14 mouse cellular contexts compared by ENCODE assay signal in the genomic region with DNA sequence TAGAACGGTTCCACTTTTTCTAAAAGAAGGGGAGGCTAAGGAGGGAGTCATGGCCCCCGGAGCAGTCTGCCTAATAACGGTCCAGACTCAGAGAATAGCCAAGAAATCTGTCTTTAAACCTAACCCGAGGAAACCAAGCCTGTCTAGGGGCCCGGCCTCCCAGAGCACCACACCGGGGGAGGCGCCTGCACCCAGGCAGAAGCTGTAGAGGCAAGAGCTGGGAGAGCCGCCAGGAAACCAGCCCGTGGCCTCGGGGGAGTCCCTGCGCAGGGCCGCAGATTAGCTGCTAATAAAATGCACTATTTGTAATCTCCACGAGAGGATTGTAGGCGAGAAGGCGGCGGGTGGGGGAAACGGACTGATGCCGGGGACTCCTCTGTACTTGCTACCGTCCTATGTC. TPM values are rescaled to one million over a fixed set of nuclear protein-coding genes. Genes with fewer than 3 reads are reported as not detected.
DNase-seq lines count a peak whose midpoint lies in the region; ATAC-seq and TF ChIP-seq lines count a peak whose summit lies in the region.
"Had no signal": no experiment of that assay in that cellular context is flagged by ENCODE, and none has a peak within 500 bp of the region (broad histone marks: within the 10 kb centered on the region; RNA-seq: fewer than 3 reads in every experiment).

No protein-coding gene starts in this region.

- no peak for ATAC-seq in lung, embryonic 14.5 days (ENCODE audit: insufficient read depth)
- no peak for ATAC-seq in kidney, embryonic 15.5 days (replicated peaks; ENCODE audit: low FRiP score)
- peak; percentile 26; the same call in 1 of the 2 replicates for ATAC-seq in neural tube, embryonic 14.5 days (ENCODE audit: low read depth)
- no peak for ATAC-seq in granulocyte monocyte progenitor cell, adult 5-6 weeks (replicated peaks; ENCODE audit: poor library complexity, severe bottlenecking)
- ATAC-seq in midbrain, embryonic 13.5 days: no peak

- H3K4me1 ChIP-seq in lung, embryonic 14.5 days (ENCODE audit: insufficient read depth): no peaks in the 10 kb centered on the region
- H3K4me1 ChIP-seq in kidney, embryonic 15.5 days: peaks cover 88% of the 10 kb centered on the region
- peaks cover 44% of the 10 kb centered on the region for H3K4me1 ChIP-seq in neural tube, embryonic 14.5 days (ENCODE audit: control insufficient read depth, insufficient read depth, low read length)
- H3K4me1 ChIP-seq in midbrain, embryonic 13.5 days (replicated peaks): peaks cover 6% of the 10 kb centered on the region

- no peaks in the 10 kb centered on the region for H3K36me3 ChIP-seq in lung, embryonic 14.5 days (ENCODE audit: insufficient read depth)
- peaks cover 13% of the 10 kb centered on the region for H3K36me3 ChIP-seq in kidney, embryonic 15.5 days
- H3K36me3 ChIP-seq in neural tube, embryonic 14.5 days (ENCODE audit: control insufficient read depth, insufficient read depth, low read length): no peaks in the 10 kb centered on the region
- no peaks in the 10 kb centered on the region for H3K36me3 ChIP-seq in midbrain, embryonic 13.5 days
- H3K36me3 ChIP-seq: embryonic facial prominence, embryonic 13.5 days had no signal

- no peaks in the 10 kb centered on the region for H3K9me3 ChIP-seq in lung, embryonic 14.5 days (ENCODE audit: low read depth, low read length)
- no peaks in the 10 kb centered on the region for H3K9me3 ChIP-seq in kidney, embryonic 15.5 days (replicated peaks)
- no peaks in the 10 kb centered on the region for H3K9me3 ChIP-seq in neural tube, embryonic 14.5 days (ENCODE audit: control insufficient read depth, low read length)
- no peaks in the 10 kb centered on the region for H3K9me3 ChIP-seq in midbrain, embryonic 13.5 days
- H3K9me3 ChIP-seq: embryonic facial prominence, embryonic 13.5 days; megakaryocyte, embryonic 14.5 days had no signal

- H3K4me2 ChIP-seq in lung, embryonic 14.5 days: no peak overlapping the region
- H3K4me2 ChIP-seq in kidney, embryonic 15.5 days: peak overlapping the region; percentile 96
- H3K4me2 ChIP-seq in neural tube, embryonic 14.5 days (ENCODE audit: low read depth, low read length): peak overlapping the region; percentile 100
- H3K4me2 ChIP-seq in midbrain, embryonic 13.5 days (replicated peaks): no peak overlapping the region
- H3K4me2 ChIP-seq: embryonic facial prominence, embryonic 13.5 days had no signal

- no peak for TF ChIP-seq CTCF in lung, embryonic 14.5 days (IDR thresholded peaks at IDR 0.05; ENCODE audit: low read depth)

- H3K4me3 ChIP-seq in lung, embryonic 14.5 days (ENCODE audit: low read depth, low read length): no peak overlapping the region
- H3K4me3 ChIP-seq in kidney, embryonic 15.5 days (replicated peaks): peak overlapping the region; percentile 72
- peak overlapping the region; percentile 95 for H3K4me3 ChIP-seq in neural tube, embryonic 14.5 days (ENCODE audit: low read depth, low read length)
- no peak overlapping the region for H3K4me3 ChIP-seq in midbrain, embryonic 13.5 days (replicated peaks)
- H3K4me3 ChIP-seq: embryonic facial prominence, embryonic 13.5 days; megakaryocyte, embryonic 14.5 days had no signal

- DNase-seq in lung, embryonic 14.5 days: peak; percentile 63
- DNase-seq in lung, adult 18-20 months: no peak
- DNase-seq in adrenal gland, adult 8-10 months: peak; percentile 90
- no peak for DNase-seq in cerebellum, adult 11 months
- DNase-seq: cerebellum, adult 8-10 months had no signal

- H3K27ac ChIP-seq in lung, embryonic 14.5 days (ENCODE audit: low read depth): no peak overlapping the region
- H3K27ac ChIP-seq in kidney, embryonic 15.5 days: peak overlapping the region; percentile 98
- H3K27ac ChIP-seq in neural tube, embryonic 14.5 days (ENCODE audit: low read depth, low read length): peak overlapping the region; percentile 100
- H3K27ac ChIP-seq in midbrain, embryonic 13.5 days: no peak overlapping the region
- H3K27ac ChIP-seq: embryonic facial prominence, embryonic 13.5 days had no signal

- H3K9ac ChIP-seq in lung, embryonic 14.5 days: no peak overlapping the region
- peak overlapping the region; percentile 89 for H3K9ac ChIP-seq in kidney, embryonic 15.5 days
- peak overlapping the region; percentile 100 for H3K9ac ChIP-seq in neural tube, embryonic 14.5 days (replicated peaks; ENCODE audit: low read depth, low read length)
- no peak overlapping the region for H3K9ac ChIP-seq in midbrain, embryonic 13.5 days (replicated peaks)
- H3K9ac ChIP-seq: embryonic facial prominence, embryonic 13.5 days had no signal

- H3K27me3 ChIP-seq in lung, embryonic 14.5 days (ENCODE audit: insufficient read depth, low read length): peaks cover 99% of the 10 kb centered on the region
- peaks cover 23% of the 10 kb centered on the region for H3K27me3 ChIP-seq in kidney, embryonic 15.5 days
- H3K27me3 ChIP-seq in neural tube, embryonic 14.5 days (ENCODE audit: control insufficient read depth, insufficient read depth, low read length): no peaks in the 10 kb centered on the region
- peaks cover 100% of the 10 kb centered on the region for H3K27me3 ChIP-seq in midbrain, embryonic 13.5 days

- WGBS in lung, embryonic 14.5 days: under 1% methylated on average over 19 of the region's 19 CpGs
- 2% methylated on average over 19 of the region's 19 CpGs for WGBS in kidney, embryonic 15.5 days
- WGBS in neural tube, embryonic 14.5 days: under 1% methylated on average over 19 of the region's 19 CpGs
- under 1% methylated on average over 19 of the region's 19 CpGs for WGBS in midbrain, embryonic 13.5 days

RNA-seq across cellular contexts. Expression of a gene that starts 1.4 kb away (rescaled TPM):
- polyA plus RNA-seq in lung, embryonic 14.5 days (2014; fragmentation: Nextera tagmentation; extraction: Ambion mirVana): 0.08 and 0.22 TPM in 2 replicates
- 100 to 1,000 TPM; 157 to 250 (median 226) TPM for total RNA-seq in adrenal gland, adult 8-10 months (2022)
- polyA plus RNA-seq in kidney, embryonic 15.5 days (2015; fragmentation: Nextera tagmentation; extraction: Ambion mirVana): 22.3 and 27.2 TPM in 2 replicates
- polyA plus RNA-seq in neural tube, embryonic 14.5 days (2014; fragmentation: Nextera tagmentation; extraction: Ambion mirVana): 106 and 114 TPM in 2 replicates
- total RNA-seq in granulocyte monocyte progenitor cell, adult 5-6 weeks (2014; fragmentation: Nextera tagmentation): not detected in 2 replicates
- total RNA-seq in granulocyte monocyte progenitor cell, adult 5-6 weeks (2017): not detected in 2 replicates
- not detected in 2 replicates for polyA plus RNA-seq in midbrain, embryonic 13.5 days (2015; fragmentation: Nextera tagmentation; extraction: Ambion mirVana)
- total RNA-seq: liver, adult 2 months had no signal
- polyA plus RNA-seq: C2C12; heart, embryonic 14.5 days; liver, adult 2 months had no signal

RNA-seq across cellular contexts. Expression of a gene that starts 11.8 kb away (rescaled TPM):
- polyA plus RNA-seq in lung, embryonic 14.5 days (2014; fragmentation: Nextera tagmentation; extraction: Ambion mirVana): 0.99 and 1.4 TPM in 2 replicates
- total RNA-seq in adrenal gland, adult 8-10 months (2022): 10 to 100 TPM; 50.4 to 99.8 (median 83.6) TPM
- 8.9 and 9.8 TPM in 2 replicates for polyA plus RNA-seq in kidney, embryonic 15.5 days (2015; fragmentation: Nextera tagmentation; extraction: Ambion mirVana)
- polyA plus RNA-seq in neural tube, embryonic 14.5 days (2014; fragmentation: Nextera tagmentation; extraction: Ambion mirVana): 78.6 and 120 TPM in 2 replicates
- not detected in 2 replicates for total RNA-seq in granulocyte monocyte progenitor cell, adult 5-6 weeks (2014; fragmentation: Nextera tagmentation)
- not detected in 2 replicates for total RNA-seq in granulocyte monocyte progenitor cell, adult 5-6 weeks (2017)
- not detected in 2 replicates for polyA plus RNA-seq in midbrain, embryonic 13.5 days (2015; fragmentation: Nextera tagmentation; extraction: Ambion mirVana)
- total RNA-seq: liver, adult 2 months had no signal
- polyA plus RNA-seq: heart, embryonic 14.5 days had no signal

RNA-seq across cellular contexts. Expression of a gene that starts 16.6 kb away (rescaled TPM):
- polyA plus RNA-seq in lung, embryonic 14.5 days (2014; fragmentation: Nextera tagmentation; extraction: Ambion mirVana): 2.1 and 3.5 TPM in 2 replicates
- total RNA-seq in adrenal gland, adult 8-10 months (2022): 10 to 100 TPM; 44.6 to 62.9 (median 53.0) TPM
- polyA plus RNA-seq in kidney, embryonic 15.5 days (2015; fragmentation: Nextera tagmentation; extraction: Ambion mirVana): 58.5 and 62.7 TPM in 2 replicates
- 120 and 133 TPM in 2 replicates for polyA plus RNA-seq in neural tube, embryonic 14.5 days (2014; fragmentation: Nextera tagmentation; extraction: Ambion mirVana)
- total RNA-seq in granulocyte monocyte progenitor cell, adult 5-6 weeks (2014; fragmentation: Nextera tagmentation): not detected in 2 replicates
- not detected in 2 replicates for total RNA-seq in granulocyte monocyte progenitor cell, adult 5-6 weeks (2017)
- not detected in 2 replicates for polyA plus RNA-seq in midbrain, embryonic 13.5 days (2015; fragmentation: Nextera tagmentation; extraction: Ambion mirVana)
- polyA plus RNA-seq: heart, embryonic 14.5 days had no signal

RNA-seq across cellular contexts. Expression of a gene that starts 22.4 kb away (rescaled TPM):
- polyA plus RNA-seq in lung, embryonic 14.5 days (2014; fragmentation: Nextera tagmentation; extraction: Ambion mirVana): 19.7 and 24.4 TPM in 2 replicates
- total RNA-seq in adrenal gland, adult 8-10 months (2022): 10 to 100 TPM; 56.4 to 77.8 (median 59.5) TPM
- polyA plus RNA-seq in kidney, embryonic 15.5 days (2015; fragmentation: Nextera tagmentation; extraction: Ambion mirVana): 47.1 and 49.1 TPM in 2 replicates
- polyA plus RNA-seq in neural tube, embryonic 14.5 days (2014; fragmentation: Nextera tagmentation; extraction: Ambion mirVana): 138 and 141 TPM in 2 replicates
- total RNA-seq in granulocyte monocyte progenitor cell, adult 5-6 weeks (2014; fragmentation: Nextera tagmentation): not detected in 2 replicates
- not detected in 2 replicates for total RNA-seq in granulocyte monocyte progenitor cell, adult 5-6 weeks (2017)
- not detected in 2 replicates for polyA plus RNA-seq in midbrain, embryonic 13.5 days (2015; fragmentation: Nextera tagmentation; extraction: Ambion mirVana)
- total RNA-seq: liver, adult 2 months had no signal
- polyA plus RNA-seq: heart, embryonic 14.5 days had no signal

RNA-seq across cellular contexts. Expression of a gene that starts 33.3 kb away (rescaled TPM):
- 65.9 and 76.1 TPM in 2 replicates for polyA plus RNA-seq in lung, embryonic 14.5 days (2014; fragmentation: Nextera tagmentation; extraction: Ambion mirVana)
- total RNA-seq in adrenal gland, adult 8-10 months (2022): 10 to 100 TPM; 25.2 to 38.3 (median 26.7) TPM
- 18.8 and 20.2 TPM in 2 replicates for polyA plus RNA-seq in kidney, embryonic 15.5 days (2015; fragmentation: Nextera tagmentation; extraction: Ambion mirVana)
- polyA plus RNA-seq in neural tube, embryonic 14.5 days (2014; fragmentation: Nextera tagmentation; extraction: Ambion mirVana): 49.1 and 52.4 TPM in 2 replicates
- not detected in 2 replicates for total RNA-seq in granulocyte monocyte progenitor cell, adult 5-6 weeks (2014; fragmentation: Nextera tagmentation)
- total RNA-seq in granulocyte monocyte progenitor cell, adult 5-6 weeks (2017): 0.05 TPM in 1 of 2 replicates, not detected in the other
- 0.08 TPM in 1 of 2 replicates, not detected in the other for polyA plus RNA-seq in midbrain, embryonic 13.5 days (2015; fragmentation: Nextera tagmentation; extraction: Ambion mirVana)
- polyA plus RNA-seq: C2C12 had no signal

Comparison
In these comparisons a context has a peak if more than half of its experiments do, and no peak if none do; other contexts are left out.
1. DNase-seq: peak in lung, embryonic 14.5 days (single experiment) and adrenal gland, adult 8-10 months (single experiment); none in lung, adult 18-20 months (0 of 2) and cerebellum, adult 11 months (single experiment).
2. H3K27ac ChIP-seq: peak in kidney, embryonic 15.5 days (single experiment) and neural tube, embryonic 14.5 days (single experiment); none in lung, embryonic 14.5 days (single experiment) and midbrain, embryonic 13.5 days (single experiment).
3. H3K4me2 ChIP-seq: peak in kidney, embryonic 15.5 days (single experiment) and neural tube, embryonic 14.5 days (single experiment); none in lung, embryonic 14.5 days (single experiment) and midbrain, embryonic 13.5 days (single experiment).
4. H3K4me3 ChIP-seq: peak in kidney, embryonic 15.5 days (single experiment) and neural tube, embryonic 14.5 days (single experiment); none in lung, embryonic 14.5 days (single experiment) and midbrain, embryonic 13.5 days (single experiment).
5. H3K9ac ChIP-seq: peak in kidney, embryonic 15.5 days (single experiment) and neural tube, embryonic 14.5 days (single experiment); none in lung, embryonic 14.5 days (single experiment) and midbrain, embryonic 13.5 days (single experiment).
6. RNA of a gene that starts 1.4 kb away (polyA plus RNA-seq): 106 to 114 TPM in neural tube, embryonic 14.5 days and 22.3 to 27.2 TPM in kidney, embryonic 15.5 days; 0.08 to 0.22 TPM in lung, embryonic 14.5 days and not detected in midbrain, embryonic 13.5 days; every median in the first group is over 10 times any median in the second.
7. RNA of a gene that starts 16.6 kb away (polyA plus RNA-seq): 120 to 133 TPM in neural tube, embryonic 14.5 days and 58.5 to 62.7 TPM in kidney, embryonic 15.5 days; 2.1 to 3.5 TPM in lung, embryonic 14.5 days and not detected in midbrain, embryonic 13.5 days; every median in the first group is over 10 times any median in the second.